Mouse (Mus musculus) neural tube, embryonic 13.5 days (tissue): ENCODE measurements at regions not wholly inside any gene's neighbourhood (a gene's known extent, or its start where the extent isn't known, plus 50 kb on each side); places are given as distances from the start of the nearest gene placed in this dataset.

Source experiments
- ATAC-seq: fragments of 200-750 bp; cut with Nextera tagmentation; 2 replicates; pipeline ENCODE4 v1.8.0; 2017; ENCODE audit warnings: low read depth, mild to moderate bottlenecking, moderate TSS enrichment, moderate library complexity
- H3K27ac ChIP-seq: fragments of 300-500 bp; sonication (generic); replicated peaks from 2 replicates; pipeline ENCODE4 v1.5.1; 2015; ENCODE audit warnings: moderate library complexity, mild to moderate bottlenecking, inconsistent platforms
- H3K27me3 ChIP-seq: fragments of 300-500 bp; sonication (generic); 2 replicates; pipeline ENCODE4 v1.6.1; 2015; ENCODE audit warnings: mild to moderate bottlenecking, inconsistent platforms
- H3K36me3 ChIP-seq: fragments of 300-500 bp; sonication (generic); 2 replicates; pipeline ENCODE4 v1.6.1; 2015; ENCODE audit warnings: mild to moderate bottlenecking, inconsistent platforms
- H3K4me1 ChIP-seq: fragments of 300-500 bp; sonication (generic); replicated peaks from 2 replicates; pipeline ENCODE4 v1.6.1; 2015; ENCODE audit warnings: inconsistent platforms
- H3K4me2 ChIP-seq: fragments of 300-500 bp; sonication (generic); 2 replicates; pipeline ENCODE4 v1.6.1; 2015; ENCODE audit warnings: inconsistent platforms, mild to moderate bottlenecking, moderate library complexity
- H3K4me3 ChIP-seq: fragments of 300-500 bp; sonication (generic); 2 replicates; pipeline ENCODE4 v1.5.1; 2015; ENCODE audit warnings: mild to moderate bottlenecking, inconsistent platforms
- H3K9ac ChIP-seq: fragments of 300-500 bp; sonication (generic); 2 replicates; pipeline ENCODE4 v1.6.1; 2015; ENCODE audit warnings: moderate library complexity, mild to moderate bottlenecking, inconsistent platforms
- H3K9me3 ChIP-seq: fragments of 300-500 bp; sonication (generic); 2 replicates; pipeline ENCODE4 v1.6.1; 2016; ENCODE audit warnings: inconsistent platforms
- WGBS: fragments of 180-500 bp; shearing (Covaris S2); methylation state at CpG from one replicate; pipeline ENCODE4 v1.1.7; 2015; 5-methylcytosine and 5-hydroxymethylcytosine counted together

DNA sequence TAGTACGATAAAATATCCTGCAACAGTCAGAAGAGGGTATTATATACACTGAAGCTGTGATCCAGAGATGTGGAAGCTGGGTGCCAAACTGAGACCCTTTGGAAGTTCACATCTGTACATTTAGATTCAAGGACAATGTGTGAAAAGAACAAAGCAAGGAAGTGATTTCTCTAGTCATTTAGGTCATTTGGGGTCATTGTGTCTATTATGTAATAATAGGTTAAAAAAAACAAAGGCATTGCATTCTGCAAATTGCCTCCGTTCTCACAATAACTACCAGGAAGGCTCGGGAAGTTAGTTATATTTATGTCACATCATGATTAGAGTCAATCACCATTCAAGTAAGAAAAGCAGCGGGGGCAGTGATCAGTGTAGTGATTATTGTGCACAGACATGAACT, 563.3 kb downstream of the Trim52 start:
- Histone ChIP-seq H3K27ac (no peak overlapping the region), H3K27me3 (no peaks in the 10 kb centered on the region), H3K4me1 (no peaks in the 10 kb centered on the region), H3K9ac (no peak overlapping the region), H3K36me3 (no peaks in the 10 kb centered on the region), H3K4me3 (no peak overlapping the region), H3K4me2 (no peak overlapping the region), H3K9me3 (no peaks in the 10 kb centered on the region)
- ATAC-seq, result no peak
- 22% methylated on average over 4 of the region's 4 CpGs for WGBS

GRCm38 (mm10) chr14:106677970-106678369, 572.0 kb downstream of the Trim52 start:
- ATAC-seq, result no peak
- no peaks in the 10 kb centered on the region for H3K9me3 ChIP-seq
- no peaks in the 10 kb centered on the region for H3K36me3 ChIP-seq
- H3K9ac ChIP-seq, result no peak overlapping the region
- H3K4me3 ChIP-seq, result no peak overlapping the region
- H3K4me1 ChIP-seq, result no peaks in the 10 kb centered on the region
- H3K4me2 ChIP-seq, result no peak overlapping the region
- H3K27ac ChIP-seq, result no peak overlapping the region
- no peaks in the 10 kb centered on the region for H3K27me3 ChIP-seq
- 82% methylated on average over 2 of the region's 2 CpGs for WGBS

GRCm38 (mm10) chr14:106681193-106681592, 575.2 kb downstream of the Trim52 start:
- no peaks in the 10 kb centered on the region for H3K9me3 ChIP-seq
- no peak overlapping the region for H3K9ac ChIP-seq
- no peaks in the 10 kb centered on the region for H3K27me3 ChIP-seq
- H3K4me3 ChIP-seq, result no peak overlapping the region
- no peak for ATAC-seq
- no peaks in the 10 kb centered on the region for H3K36me3 ChIP-seq
- H3K4me1 ChIP-seq, result no peaks in the 10 kb centered on the region
- H3K4me2 ChIP-seq, result no peak overlapping the region
- no peak overlapping the region for H3K27ac ChIP-seq
- 78% methylated on average over 4 of the region's 4 CpGs for WGBS

- Histone ChIP-seq H3K4me2 (no peak overlapping the region), H3K27me3 (no peaks in the 10 kb centered on the region), H3K36me3 (no peaks in the 10 kb centered on the region), H3K9me3 (no peaks in the 10 kb centered on the region), H3K4me3 (no peak overlapping the region), H3K27ac (no peak overlapping the region), H3K4me1 (no peaks in the 10 kb centered on the region), H3K9ac (no peak overlapping the region)
- 69% methylated on average over 3 of the region's 3 CpGs for WGBS
- ATAC-seq, result no peak
Measured at GRCm38 (mm10) chr14:106687361-106687760, 581.4 kb downstream of the Trim52 start.

GRCm38 (mm10) chr14:106714020-106714419, 608.0 kb downstream of the Trim52 start:
- H3K9ac ChIP-seq, result no peak overlapping the region
- no peak overlapping the region for H3K4me2 ChIP-seq
- 89% methylated on average over 2 of the region's 2 CpGs for WGBS
- no peak overlapping the region for H3K27ac ChIP-seq
- H3K36me3 ChIP-seq, result no peaks in the 10 kb centered on the region
- H3K9me3 ChIP-seq, result no peaks in the 10 kb centered on the region
- no peaks in the 10 kb centered on the region for H3K4me1 ChIP-seq
- ATAC-seq, result no peak
- no peaks in the 10 kb centered on the region for H3K27me3 ChIP-seq
- H3K4me3 ChIP-seq, result no peak overlapping the region

DNA sequence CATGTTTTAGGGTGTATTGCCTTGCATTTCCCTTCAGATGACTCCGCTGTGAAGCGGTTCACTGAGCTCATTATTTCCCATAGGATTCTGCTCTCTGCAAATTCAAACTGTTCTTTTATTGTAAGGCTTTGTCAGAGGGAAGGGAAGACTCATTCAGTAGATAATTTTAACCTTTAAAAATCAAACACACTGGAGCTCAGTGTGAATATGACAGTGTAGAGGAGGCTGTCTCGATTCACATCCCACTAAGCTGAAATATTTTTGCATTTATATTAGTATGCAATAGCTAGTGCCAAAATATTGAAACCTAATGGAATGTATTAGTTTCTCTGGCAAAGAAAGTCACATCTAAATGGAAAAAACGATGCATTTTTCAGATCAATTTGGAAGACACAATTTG, 627.8 kb downstream of the Trim52 start:
- Histone ChIP-seq H3K4me2 (no peak overlapping the region), H3K9me3 (no peaks in the 10 kb centered on the region), H3K4me3 (no peak overlapping the region), H3K27ac (0 out of 2 replicates have a peak overlapping the region, but pooled peaks have one; percentile 28), H3K4me1 (no peaks in the 10 kb centered on the region), H3K9ac (no peak overlapping the region), H3K36me3 (no peaks in the 10 kb centered on the region), H3K27me3 (no peaks in the 10 kb centered on the region)
- no peak for ATAC-seq
- WGBS, result 49% methylated on average over 4 of the region's 4 CpGs

DNA sequence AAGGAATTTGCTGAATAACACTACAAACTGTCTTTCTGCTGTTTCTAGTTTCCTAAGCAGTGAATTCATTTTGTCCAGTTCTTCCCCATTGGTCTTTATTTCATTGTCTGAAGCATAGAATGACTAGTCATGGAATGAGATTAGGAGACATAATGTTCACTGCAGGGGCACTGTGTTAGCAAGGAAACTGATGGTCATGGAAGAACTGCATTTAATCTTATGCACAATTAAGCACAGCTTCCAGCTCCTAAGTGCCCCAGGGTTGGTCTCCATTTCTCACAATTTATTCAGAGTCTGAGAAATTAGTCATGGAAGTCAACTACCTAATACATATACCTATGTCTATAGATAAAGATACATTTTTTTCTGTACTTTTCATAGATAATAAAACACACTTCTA, 634.9 kb downstream of the Trim52 start:
- no peaks in the 10 kb centered on the region for H3K27me3 ChIP-seq
- no peaks in the 10 kb centered on the region for H3K4me1 ChIP-seq
- H3K4me2 ChIP-seq, result no peak overlapping the region
- H3K27ac ChIP-seq, result no peak overlapping the region
- ATAC-seq, result peak; percentile 56; the same call in 1 of the 2 replicates
- H3K36me3 ChIP-seq, result no peaks in the 10 kb centered on the region
- no peaks in the 10 kb centered on the region for H3K9me3 ChIP-seq
- H3K9ac ChIP-seq, result no peak overlapping the region
- H3K4me3 ChIP-seq, result no peak overlapping the region

GRCm38 (mm10) chr14:106760150-106760549, 654.2 kb downstream of the Trim52 start:
- 86% methylated on average over 3 of the region's 3 CpGs for WGBS
- H3K27me3 ChIP-seq, result no peaks in the 10 kb centered on the region
- ATAC-seq, result no peak

DNA sequence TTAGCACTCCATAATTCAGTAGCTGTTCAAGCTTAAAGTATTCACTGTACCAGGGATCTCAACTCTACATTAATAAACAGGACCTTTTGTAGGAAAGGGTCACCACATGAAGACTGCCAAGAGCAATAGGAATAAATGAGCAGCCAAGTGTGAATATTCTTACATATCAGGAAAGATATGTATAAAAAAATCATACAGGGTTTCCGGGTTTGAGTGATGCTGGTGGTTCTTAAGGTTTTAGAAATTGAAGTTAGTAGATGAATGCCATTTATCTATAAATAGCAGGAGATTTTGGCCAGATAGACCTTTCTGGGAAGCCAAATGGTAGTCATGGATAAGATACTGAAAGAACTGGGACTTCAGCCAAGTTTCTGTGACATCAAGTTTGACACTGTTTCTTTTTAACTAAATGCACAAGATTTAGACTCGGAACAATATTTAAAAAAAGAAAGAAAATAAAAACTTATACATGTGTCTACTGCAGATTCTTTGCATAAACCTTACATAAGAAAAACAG, 657.1 kb downstream of the Trim52 start:
- no peak for ATAC-seq

More at GRCm38 (mm10) chr14:106760150-106760549, 654.2 kb downstream of the Trim52 start:
- Histone ChIP-seq H3K4me1 (no peaks in the 10 kb centered on the region), H3K4me2 (no peak overlapping the region), H3K9me3 (no peaks in the 10 kb centered on the region), H3K4me3 (no peak overlapping the region), H3K27ac (no peak overlapping the region), H3K36me3 (no peaks in the 10 kb centered on the region), H3K9ac (no peak overlapping the region)

GRCm38 (mm10) chr14:106765884-106766467, 660.0 kb downstream of the Trim52 start:
- H3K9ac ChIP-seq, result no peak overlapping the region
- no peaks in the 10 kb centered on the region for H3K27me3 ChIP-seq
- H3K4me3 ChIP-seq, result no peak overlapping the region
- WGBS, result 74% methylated on average over 8 of the region's 8 CpGs
- H3K4me1 ChIP-seq, result 0 out of 2 replicates have a peak, but pooled peaks cover 3% of the 10 kb centered on the region
- no peak overlapping the region for H3K4me2 ChIP-seq
- H3K27ac ChIP-seq, result no peak overlapping the region
- no peaks in the 10 kb centered on the region for H3K36me3 ChIP-seq
- H3K9me3 ChIP-seq, result no peaks in the 10 kb centered on the region
- no peak for ATAC-seq

More for the DNA sequence above, 657.1 kb downstream of the Trim52 start:
- 86% methylated on average over 2 of the region's 2 CpGs for WGBS
- no peak overlapping the region for H3K4me3 ChIP-seq
- H3K9ac ChIP-seq, result no peak overlapping the region
- H3K4me2 ChIP-seq, result no peak overlapping the region
- no peaks in the 10 kb centered on the region for H3K27me3 ChIP-seq
- no peaks in the 10 kb centered on the region for H3K4me1 ChIP-seq
- no peak overlapping the region for H3K27ac ChIP-seq
- no peaks in the 10 kb centered on the region for H3K36me3 ChIP-seq
- H3K9me3 ChIP-seq, result no peaks in the 10 kb centered on the region
